Mouse (Mus musculus) liver, adult 2 months (tissue): ENCODE measurements around the gene Gm42906. TPM values are rescaled to one million over a fixed set of nuclear protein-coding genes. Genes with fewer than 3 reads are reported as not detected.
A peak's percentile ranks its signal among the peaks of the same experiment; 100 is the strongest.

Experiments
- DNase-seq: peaks from one replicate; pipeline ENCODE4 v3.0.0-alpha.2; 2011; ENCODE audit warnings: low read depth, low spot score; ENCODE audit errors: extremely low read depth
- H3K27ac ChIP-seq: fragments of 200-500 bp; replicated peaks from 2 replicates; pipeline ENCODE4 v1.5.1; 2012; ENCODE audit warnings: low read depth, mild to moderate bottlenecking, control low read depth, inconsistent platforms, low read length; ENCODE audit not compliant: insufficient read depth
- H3K27me3 ChIP-seq: fragments of 200-500 bp; 2 replicates; pipeline ENCODE4 v1.6.1; 2012; ENCODE audit warnings: mild to moderate bottlenecking, moderate library complexity, low read length, inconsistent platforms; ENCODE audit not compliant: control insufficient read depth, insufficient read depth
- H3K36me3 ChIP-seq: fragments of 200-500 bp; 2 replicates; pipeline ENCODE4 v1.6.1; 2012; ENCODE audit warnings: low read length, inconsistent platforms; ENCODE audit not compliant: control insufficient read depth, insufficient read depth
- H3K4me1 ChIP-seq: fragments of 200-500 bp; 2 replicates; pipeline ENCODE4 v1.6.1; 2011; ENCODE audit warnings: low read length; ENCODE audit not compliant: control insufficient read depth, insufficient read depth
- H3K4me3 ChIP-seq: fragments of 200-500 bp; 2 replicates; pipeline ENCODE4 v1.5.1; 2011; ENCODE audit warnings: low read depth, mild to moderate bottlenecking, control low read depth, low read length, moderate library complexity; ENCODE audit not compliant: insufficient read depth
- H3K79me2 ChIP-seq: fragments of 200-500 bp; 2 replicates; pipeline ENCODE4 v1.6.1; 2012; ENCODE audit warnings: inconsistent platforms, mild to moderate bottlenecking, low read length, moderate library complexity; ENCODE audit not compliant: control insufficient read depth, insufficient read depth
- H3K9ac ChIP-seq: fragments of 200-500 bp; 2 replicates; pipeline ENCODE4 v1.6.1; 2012; ENCODE audit warnings: low read depth, mild to moderate bottlenecking, control low read depth, inconsistent platforms, low read length
- CTCF ChIP-seq: fragments of 200-500 bp; IDR thresholded peaks from 2 replicates; pipeline ENCODE4 v1.5.1; 2011; ENCODE audit warnings: low read depth, low read length, control low read depth
- POLR2A ChIP-seq: fragments of 200-500 bp; IDR thresholded peaks from 2 replicates; pipeline ENCODE4 v1.6.1; 2011; ENCODE audit warnings: low read length, control low read depth; ENCODE audit not compliant: insufficient read depth; ENCODE audit errors: extremely low read depth
- WGBS: fragments of 180-500 bp; shearing (Covaris S2); methylation state at CpG from one replicate; pipeline ENCODE4 v1.1.7; 2018; 5-methylcytosine and 5-hydroxymethylcytosine counted together
- polyA plus RNA-seq: library from polyadenylated mRNA; depleted of rRNA; stranded (reverse); fragments of >200 nt; gene quantifications from 2 replicates; pipeline ENCODE4 v1.2.3, GENCODE M21; 2012
- total RNA-seq: library from RNA; depleted of rRNA; stranded (reverse); fragments of >200 nt; gene quantifications from 2 replicates; pipeline ENCODE4 v1.2.3, GENCODE M21; 2014

The Gm42906 gene
- total and polyA plus RNA-seq, 2 experiments, result not detected

- 53% methylated on average over 3 of the region's 3 CpGs for WGBS
- H3K9ac ChIP-seq, result no peak overlapping the region
- H3K4me1 ChIP-seq, result peaks cover 26% of the 10 kb centered on the region
- DNase-seq, result no peak
- H3K27ac ChIP-seq, result peak overlapping the region; percentile 63
- no peaks in the 10 kb centered on the region for H3K36me3 ChIP-seq
- TF ChIP-seq CTCF (no peak), POLR2A (no peak)
- peaks cover 58% of the 10 kb centered on the region for H3K79me2 ChIP-seq
- no peak overlapping the region for H3K4me3 ChIP-seq
- H3K27me3 ChIP-seq, result no peaks in the 10 kb centered on the region
These were observed 273.2 kb downstream of the Gm42906 start for GRCm38 (mm10) chr5:151154780-151155179.

GRCm38 (mm10) chr5:151154030-151154429 is 273.9 kb downstream of the Gm42906 start:
- no peak for TF ChIP-seq CTCF
- no peak for TF ChIP-seq POLR2A
- Histone ChIP-seq H3K9ac (no peak overlapping the region), H3K79me2 (peaks cover 59% of the 10 kb centered on the region), H3K27me3 (no peaks in the 10 kb centered on the region), H3K4me1 (peaks cover 22% of the 10 kb centered on the region), H3K4me3 (no peak overlapping the region), H3K36me3 (no peaks in the 10 kb centered on the region), H3K27ac (peak overlapping the region; percentile 68)
- WGBS, result 20% methylated on average over 4 of the region's 4 CpGs
- DNase-seq, result peak; percentile 81

- H3K36me3 ChIP-seq, result no peaks in the 10 kb centered on the region
- WGBS, result 49% methylated on average over 9 of the region's 9 CpGs
These were observed 276.4 kb downstream of the Gm42906 start for GRCm38 (mm10) chr5:151151549-151151948.

GRCm38 (mm10) chr5:151149509-151149908 is 278.5 kb downstream of the Gm42906 start:
- Histone ChIP-seq H3K9ac (no peak overlapping the region), H3K36me3 (no peaks in the 10 kb centered on the region), H3K79me2 (peaks cover 47% of the 10 kb centered on the region), H3K4me3 (no peak overlapping the region), H3K4me1 (peaks cover 24% of the 10 kb centered on the region), H3K27ac (no peak overlapping the region), H3K27me3 (no peaks in the 10 kb centered on the region)
- no peak for TF ChIP-seq POLR2A
- TF ChIP-seq CTCF, result no peak
- no peak for DNase-seq
- WGBS, result 87% methylated on average over 8 of the region's 8 CpGs

More at GRCm38 (mm10) chr5:151151549-151151948, 276.4 kb downstream of the Gm42906 start:
- Histone ChIP-seq H3K4me1 (peaks cover 22% of the 10 kb centered on the region), H3K9ac (no peak overlapping the region), H3K79me2 (peaks cover 57% of the 10 kb centered on the region), H3K4me3 (no peak overlapping the region), H3K27ac (peak overlapping the region; percentile 61), H3K27me3 (no peaks in the 10 kb centered on the region)
- TF ChIP-seq POLR2A (no peak), CTCF (peak; percentile 18; the same call in 1 of the 2 replicates)
- peak; percentile 85 for DNase-seq

- Histone ChIP-seq H3K4me1 (peaks cover 32% of the 10 kb centered on the region), H3K4me3 (no peak overlapping the region), H3K27ac (no peak overlapping the region), H3K36me3 (no peaks in the 10 kb centered on the region), H3K9ac (no peak overlapping the region), H3K27me3 (no peaks in the 10 kb centered on the region), H3K79me2 (peaks cover 38% of the 10 kb centered on the region)
- WGBS, result 98% methylated on average over 4 of the region's 4 CpGs
- no peak for TF ChIP-seq CTCF
- no peak for TF ChIP-seq POLR2A
- no peak for DNase-seq
These were observed 279.9 kb downstream of the Gm42906 start for GRCm38 (mm10) chr5:151148079-151148478.

- no peak for TF ChIP-seq CTCF
- DNase-seq, result no peak
- 51% methylated on average over 5 of the region's 5 CpGs for WGBS
- Histone ChIP-seq H3K4me3 (no peak overlapping the region), H3K36me3 (no peaks in the 10 kb centered on the region), H3K9ac (no peak overlapping the region), H3K27ac (0 out of 2 replicates have a peak overlapping the region, but pooled peaks have one; percentile 19), H3K4me1 (peaks cover 32% of the 10 kb centered on the region), H3K79me2 (peaks cover 29% of the 10 kb centered on the region; the same call in 1 of the 2 replicates), H3K27me3 (no peaks in the 10 kb centered on the region)
These were observed 282.2 kb downstream of the Gm42906 start for GRCm38 (mm10) chr5:151145807-151146206.
